Mouse (Mus musculus) lung, adult 10 weeks (tissue): Measurements from ENCODE around the gene Zfp697. TPM values are rescaled to one million over a fixed set of nuclear protein-coding genes. Genes with fewer than 3 reads are reported as not detected.

Experiments
- polyA plus RNA-seq: library from polyadenylated mRNA; stranded (reverse); fragments of 350-450 nt; fragmentation: Illumina TruSeq; extraction: RNeasy Lipid Tissue Mini Kit (QIAGEN cat#74804); gene quantifications from one replicate; pipeline ENCODE4 v1.2.3, GENCODE M21; 2014; ENCODE audit warnings: low read depth, low replicate concordance; ENCODE audit not compliant: insufficient read depth

The Zfp697 gene
- polyA plus RNA-seq: 9.2 TPM

GRCm38 (mm10) chr3:98382246-98382939 lies at the start of gene Zfp697:
Zfp697 (plus strand) TSS chr3:98382461.

DNA sequence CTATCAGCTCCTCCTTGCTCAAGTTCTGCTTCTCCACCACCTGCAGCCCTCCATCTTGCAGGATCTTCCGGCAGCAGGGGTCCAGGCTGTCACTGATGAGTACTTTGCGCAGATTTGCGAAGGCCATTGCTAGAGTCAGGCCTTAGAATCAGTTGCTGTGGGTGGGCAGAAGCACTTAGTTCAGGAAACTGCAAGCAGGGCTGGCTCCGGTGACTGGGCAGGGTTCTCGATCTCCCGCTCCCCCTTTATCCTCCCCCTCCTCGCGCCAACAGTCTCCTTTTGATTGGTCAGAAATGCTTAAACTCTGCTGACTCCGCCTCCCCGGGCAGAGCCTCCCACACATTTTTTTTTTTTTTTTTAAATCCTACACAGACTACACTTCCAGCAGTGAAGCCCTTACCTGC lies 42.6 kb upstream of the Zfp697 start, which contains the start of gene Phgdh:
Gene Phgdh (minus strand): TSS at position 285 of the 404 bp plus-strand sequence.

DNA sequence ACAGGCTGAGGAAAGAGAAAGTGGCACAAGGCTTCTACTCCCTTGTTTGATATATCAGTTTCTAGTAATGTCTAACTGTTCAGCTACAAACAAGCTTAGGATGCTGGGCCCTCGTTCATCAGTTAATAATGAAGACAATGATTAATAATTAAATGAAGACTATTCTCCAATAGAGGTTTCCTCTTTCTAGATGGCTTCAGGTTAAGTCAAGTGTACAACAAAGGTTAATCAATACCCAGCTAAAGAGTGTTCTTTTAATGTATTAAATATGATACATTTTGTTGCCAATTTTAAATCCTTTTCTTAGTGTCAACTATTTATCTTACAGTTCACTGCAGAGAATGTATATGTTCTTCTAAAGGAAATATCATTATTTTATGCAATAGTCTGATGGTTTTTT lies 74.8 kb downstream of the Zfp697 start, which contains the start of gene Gm4450:
Gene Gm4450 (minus strand): TSS at position 101 of the 400 bp plus-strand sequence.

DNA sequence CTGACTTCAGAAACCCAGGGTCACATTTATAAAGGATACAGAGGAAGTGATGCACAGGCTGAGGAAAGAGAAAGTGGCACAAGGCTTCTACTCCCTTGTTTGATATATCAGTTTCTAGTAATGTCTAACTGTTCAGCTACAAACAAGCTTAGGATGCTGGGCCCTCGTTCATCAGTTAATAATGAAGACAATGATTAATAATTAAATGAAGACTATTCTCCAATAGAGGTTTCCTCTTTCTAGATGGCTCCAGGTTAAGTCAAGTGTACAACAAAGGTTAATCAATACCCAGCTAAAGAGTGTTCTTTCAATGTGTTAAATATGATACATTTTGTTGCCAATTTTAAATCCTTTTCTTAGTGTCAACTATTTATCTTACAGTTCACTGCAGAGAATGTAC lies 128.2 kb downstream of the Zfp697 start, which contains the start of gene Hsd3b4:
Gene Hsd3b4 (minus strand): TSS at position 101 of the 400 bp plus-strand sequence.

GRCm38 (mm10) chr3:98588707-98589106 lies 206.4 kb downstream of the Zfp697 start, which contains the start of gene Gm10681:
Gm10681 (minus strand) TSS chr3:98588807.

DNA sequence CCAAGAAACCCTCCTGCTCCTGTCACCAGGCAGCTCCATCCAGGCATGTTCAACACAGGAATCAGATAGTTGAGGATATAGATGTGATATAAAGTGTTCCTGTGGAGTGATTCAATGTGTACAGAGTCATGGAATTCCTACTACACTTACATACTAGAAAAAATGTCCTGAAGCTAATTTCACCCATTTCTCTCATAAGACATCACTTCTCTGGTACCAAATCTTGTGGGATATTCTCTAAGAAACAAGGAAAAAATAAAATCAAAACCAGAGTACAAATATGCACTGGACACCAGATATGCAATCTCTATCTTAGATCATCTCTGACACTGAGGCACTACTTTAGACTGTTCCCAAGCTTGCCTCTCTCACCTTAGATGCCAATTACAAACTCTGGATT lies 247.9 kb downstream of the Zfp697 start, which contains the start of gene Hsd3b5:
Gene Hsd3b5 (minus strand): TSS at position 101 of the 400 bp plus-strand sequence.

DNA sequence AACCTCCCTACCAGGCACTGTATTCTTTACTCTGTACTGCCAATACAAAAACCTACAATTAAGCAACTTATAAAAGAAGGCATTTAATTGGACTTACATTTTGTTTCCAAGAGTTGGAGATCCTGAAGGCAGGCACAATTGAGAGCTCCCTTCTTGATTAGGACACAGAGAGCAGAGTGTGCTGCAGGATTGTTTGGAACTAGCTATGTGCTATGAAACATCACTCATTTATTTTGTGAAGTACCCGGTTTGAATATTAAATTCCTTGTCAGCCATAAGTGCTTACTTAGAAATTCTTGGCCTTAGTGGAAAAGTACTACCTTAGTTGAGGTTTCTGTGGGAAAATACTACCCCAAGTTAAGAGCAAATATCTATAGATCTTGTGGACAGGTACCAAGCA lies 342.1 kb downstream of the Zfp697 start, which contains the start of gene Hsd3b2:
Gene Hsd3b2 (minus strand): TSS at position 168 of the 400 bp plus-strand sequence.

Other genes starting within 250 kb of the Zfp697 start
- gene Adam30, start 221.8 kb upstream of the Zfp697 start, polyA plus RNA-seq: not detected
- not detected for gene Reg4, start 160.3 kb upstream of the Zfp697 start, polyA plus RNA-seq
- gene Hmgcs2, start 102.0 kb upstream of the Zfp697 start, polyA plus RNA-seq: 19.3 TPM
- gene Phgdh, start 42.5 kb upstream of the Zfp697 start, polyA plus RNA-seq: 20.2 TPM
- gene Gm4450, start 74.7 kb downstream of the Zfp697 start, polyA plus RNA-seq: not detected
- gene Hsd3b4, start 128.1 kb downstream of the Zfp697 start, polyA plus RNA-seq: not detected
- gene Gm10681, start 206.3 kb downstream of the Zfp697 start, polyA plus RNA-seq: not detected
- gene Hsd3b5, start 247.8 kb downstream of the Zfp697 start, polyA plus RNA-seq: not detected